Mouse (Mus musculus): Measurements from ENCODE around the gene Gm8220.
"Not testable (repeated sequence)": the region's sequence is repeated elsewhere in the genome, so short reads cannot be mapped to it uniquely, and the experiment has no call there.

Gm8220 gene

DNA sequence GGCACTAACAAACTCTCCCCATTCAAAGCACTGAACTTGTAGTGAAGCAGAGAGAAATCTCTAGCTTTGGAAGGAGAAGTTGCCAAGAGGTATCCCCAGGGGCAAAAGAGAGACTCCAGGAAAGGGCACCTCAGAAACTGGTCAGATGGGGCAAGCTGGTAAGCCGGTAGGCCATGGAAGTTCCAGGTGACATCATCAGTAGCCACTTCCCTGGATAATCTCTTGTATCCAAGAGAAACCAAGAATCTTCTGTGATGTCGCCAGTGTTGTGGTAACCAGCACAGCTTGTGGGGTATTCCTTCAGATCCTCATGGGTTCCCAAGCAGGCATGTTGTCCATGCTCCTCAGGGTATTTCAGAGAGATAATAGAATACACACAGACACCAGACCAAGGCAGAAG, at the start of gene Gm8220:
TSS of gene Gm8220 (plus strand) at position 301 of the 400 bp plus-strand sequence.
- not testable (repeated sequence) for TF ChIP-seq GATA4 (IDR thresholded peaks at IDR 0.05; ENCODE audit: insufficient replicate concordance, low read length)

DNA sequence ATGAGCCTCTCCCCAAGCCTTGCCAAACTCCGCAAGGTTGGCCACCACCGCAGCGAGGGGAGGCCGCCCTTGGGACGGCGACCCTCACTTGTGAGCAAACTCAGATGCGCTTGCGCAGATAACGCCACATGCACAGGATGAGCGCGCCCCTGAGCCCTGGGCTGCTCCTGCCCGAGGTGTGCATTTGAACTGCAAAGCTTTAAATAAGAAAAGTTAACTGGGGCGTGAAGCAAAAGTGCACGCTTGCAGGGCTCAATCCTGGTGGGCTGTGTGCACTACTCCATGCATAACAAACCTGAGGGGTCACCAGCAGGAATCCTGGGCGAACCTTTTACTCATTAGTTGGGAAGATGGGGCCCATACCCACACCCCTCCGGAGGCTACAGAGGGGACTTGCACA, 37.3 kb upstream of the Gm8220 start:
- no peak for TF ChIP-seq GATA4 (IDR thresholded peaks at IDR 0.05; ENCODE audit: insufficient replicate concordance, low read length)

DNA sequence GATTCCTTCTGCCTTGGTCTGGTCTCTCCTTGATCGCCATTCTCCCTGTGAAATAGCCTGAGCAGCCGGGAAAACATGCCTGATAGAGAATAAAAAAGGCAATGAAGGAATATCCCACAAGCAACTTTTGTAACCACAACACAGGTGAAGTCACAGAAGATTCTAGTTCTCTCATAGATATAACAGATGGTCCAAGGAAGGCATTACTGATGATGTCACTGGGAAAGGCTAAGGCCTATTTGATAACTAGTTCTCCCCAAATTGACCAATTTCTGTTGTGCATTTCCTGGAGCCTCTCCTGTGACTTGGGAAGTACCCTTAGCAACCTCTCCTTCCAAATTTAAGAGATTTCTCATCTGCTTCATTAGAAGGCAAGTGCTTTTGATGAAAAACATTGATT, 53.1 kb downstream of the Gm8220 start, which contains the start of gene Gm5930:
TSS of gene Gm5930 (minus strand) at position 101 of the 400 bp plus-strand sequence.
- not testable (repeated sequence) for TF ChIP-seq GATA4 (IDR thresholded peaks at IDR 0.05; ENCODE audit: insufficient replicate concordance, low read length)
